Mouse (Mus musculus) telencephalon, adult 2 months (tissue): ENCODE results near the gene Tepp.

ENCODE experiments used
- DNase-seq: peaks from one replicate; pipeline ENCODE4 v3.0.0-alpha.2; 2011; ENCODE audit warnings: low read depth, low spot score

Tepp gene

DNA sequence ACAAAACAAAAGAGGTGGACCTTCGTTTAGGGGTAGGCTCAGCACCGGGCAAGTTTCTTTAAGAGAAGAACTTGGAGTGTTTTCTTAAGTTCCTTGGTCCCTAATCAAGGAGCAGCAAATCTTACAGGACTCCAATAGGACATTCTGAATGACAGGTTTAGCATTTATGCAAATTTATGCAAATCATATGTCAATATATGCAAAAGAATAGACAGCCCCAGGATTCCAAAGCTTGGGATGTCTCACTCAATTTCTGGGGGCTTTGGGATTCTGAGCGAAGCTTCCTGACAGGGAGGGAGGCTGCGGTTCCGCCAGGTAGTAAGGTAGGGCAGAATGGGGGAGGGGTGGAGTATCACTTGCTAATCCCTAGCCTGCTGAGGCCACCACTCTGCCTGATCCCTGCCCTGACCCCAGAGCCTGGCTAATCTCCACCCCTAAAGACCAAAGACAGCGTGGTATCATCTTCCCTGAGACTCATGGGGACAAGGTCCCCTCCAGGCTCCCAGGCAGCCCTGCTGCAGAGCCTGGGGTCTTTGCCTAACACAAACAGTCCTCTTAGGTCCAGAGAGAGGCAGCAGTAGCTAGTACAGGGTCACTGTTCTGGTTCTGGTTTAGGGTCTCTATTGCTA lies at the start of gene Tepp:
Tepp (plus strand) TSS at position 225 of the 629 bp plus-strand sequence.
- DNase-seq: no peak

DNA sequence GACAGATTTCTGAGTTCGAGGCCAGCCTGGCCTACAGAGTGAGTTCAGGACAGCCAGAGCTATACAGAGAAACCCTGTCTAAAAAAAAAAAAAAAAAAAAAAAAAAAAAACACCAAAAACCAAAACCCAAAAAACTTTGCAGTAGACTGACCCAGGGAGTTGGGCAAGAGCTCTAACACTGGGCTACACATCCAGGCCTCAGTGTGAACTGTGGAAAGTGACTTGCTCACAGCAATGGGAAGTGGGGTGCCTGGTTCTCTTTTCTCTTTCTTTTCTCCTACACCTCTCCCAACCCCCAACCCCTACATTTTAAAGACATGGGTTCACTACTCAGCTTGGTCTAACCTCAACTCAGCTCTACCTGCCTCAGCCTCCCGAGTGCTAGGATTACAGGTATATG lies 48.2 kb upstream of the Tepp start:
- DNase-seq: no peak

DNA sequence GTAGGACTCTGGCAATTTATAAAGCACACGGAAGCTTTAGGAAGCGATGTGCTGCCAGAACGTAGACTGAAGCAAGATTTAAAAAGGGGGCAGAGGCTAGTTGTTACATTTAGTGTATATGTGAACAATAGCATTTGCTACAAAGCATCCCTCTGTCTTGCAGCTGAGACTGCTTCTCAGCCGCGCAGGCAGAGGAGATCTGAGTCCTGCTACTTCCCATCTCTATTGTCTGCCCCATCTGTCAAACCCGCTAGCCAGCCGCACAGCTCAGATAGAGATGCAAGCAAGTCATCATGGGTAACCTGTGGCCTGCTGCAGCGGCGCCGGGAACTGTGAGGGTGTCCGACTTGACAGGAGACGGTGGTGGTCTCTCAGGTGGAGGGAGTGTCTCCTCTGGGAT lies 39.9 kb upstream of the Tepp start:
- DNase-seq: no peak

DNA sequence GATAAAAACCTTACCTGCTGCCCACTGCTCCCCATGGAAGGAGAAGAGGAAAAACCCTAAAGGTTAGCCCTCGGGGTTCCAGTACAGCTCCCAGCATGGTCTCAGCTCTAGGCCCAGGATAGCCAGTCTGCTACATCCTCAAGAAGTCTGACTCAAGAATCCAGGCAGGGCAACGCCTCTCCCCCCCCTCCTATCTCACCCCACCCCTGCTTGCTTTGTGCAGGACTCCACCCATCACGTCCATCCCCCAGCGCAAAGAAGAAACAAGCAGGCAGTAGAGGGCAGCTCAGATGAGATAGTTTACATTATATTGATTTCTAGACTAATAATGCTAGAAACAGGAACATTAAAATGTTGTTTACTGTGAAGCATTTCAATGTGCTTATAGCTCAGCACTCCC lies 38.5 kb upstream of the Tepp start:
- no peak for DNase-seq

DNA sequence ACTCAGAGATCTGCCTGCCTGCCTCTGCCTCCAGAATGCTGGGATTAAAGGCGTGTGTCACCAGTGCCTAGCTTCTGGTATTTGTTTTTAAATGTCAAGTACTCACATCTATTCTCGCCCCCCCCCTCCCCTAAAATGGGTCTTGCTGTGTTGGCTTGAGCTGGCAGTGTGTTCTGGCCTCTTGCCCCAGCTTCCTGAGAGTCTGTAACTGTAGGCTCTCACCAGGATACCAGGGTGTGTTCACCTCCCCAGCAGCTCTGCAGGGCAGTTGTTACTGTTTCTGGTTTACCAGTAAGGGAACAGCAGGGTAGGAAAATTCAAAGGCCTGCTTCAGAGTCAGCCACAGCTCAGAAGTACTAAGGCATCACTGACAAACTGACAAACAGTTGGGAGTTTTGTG lies 37.5 kb upstream of the Tepp start:
- DNase-seq: no peak

DNA sequence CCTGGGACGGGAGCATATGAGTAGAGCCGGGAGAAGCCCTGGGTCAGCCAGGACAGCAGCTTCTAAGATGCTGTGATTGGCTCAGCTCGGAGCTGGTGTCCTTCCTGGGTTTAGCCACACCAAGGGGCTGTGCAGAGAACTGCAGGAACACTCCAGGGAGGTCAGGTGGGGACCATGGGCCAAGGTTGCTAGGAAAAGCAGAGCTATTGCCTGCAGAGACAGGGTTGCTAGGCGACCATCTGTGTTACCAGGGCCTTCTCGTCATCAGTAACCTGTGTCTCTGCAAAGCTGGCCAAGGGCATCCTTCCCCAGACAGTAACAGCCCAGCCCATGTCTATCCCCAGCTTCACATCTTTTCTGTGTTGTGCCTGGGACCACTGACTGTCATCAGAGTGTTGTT lies 28.9 kb upstream of the Tepp start:
- DNase-seq: no peak

DNA sequence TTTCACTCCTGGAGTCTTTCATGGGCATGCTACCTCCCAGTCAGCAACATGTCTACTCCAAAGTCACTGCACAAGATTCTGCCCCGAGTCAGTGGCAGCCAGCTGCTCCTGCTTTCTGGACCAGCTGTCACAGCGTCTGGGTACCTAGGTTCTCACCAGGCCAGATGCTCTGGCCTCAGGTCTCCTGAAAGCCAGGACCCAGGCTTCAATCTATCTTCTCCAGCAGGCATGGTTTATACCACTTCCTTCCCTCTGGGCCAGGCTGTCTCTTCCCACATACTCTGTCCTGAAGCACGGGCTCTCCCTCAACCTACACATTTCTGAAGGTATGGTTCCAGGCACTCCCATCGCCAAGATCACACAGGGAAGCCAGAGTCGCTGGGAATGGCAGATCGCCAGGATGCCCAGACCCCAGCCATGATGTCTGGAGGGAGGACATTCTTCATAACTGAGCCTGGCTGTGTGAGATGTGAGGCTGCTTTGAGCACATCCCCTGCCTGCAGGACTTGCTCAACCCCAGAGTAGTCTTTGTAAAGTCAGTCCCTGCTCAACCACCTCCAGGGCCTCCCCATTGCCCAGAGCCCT lies 21.2 kb upstream of the Tepp start:
- DNase-seq: no peak

DNA sequence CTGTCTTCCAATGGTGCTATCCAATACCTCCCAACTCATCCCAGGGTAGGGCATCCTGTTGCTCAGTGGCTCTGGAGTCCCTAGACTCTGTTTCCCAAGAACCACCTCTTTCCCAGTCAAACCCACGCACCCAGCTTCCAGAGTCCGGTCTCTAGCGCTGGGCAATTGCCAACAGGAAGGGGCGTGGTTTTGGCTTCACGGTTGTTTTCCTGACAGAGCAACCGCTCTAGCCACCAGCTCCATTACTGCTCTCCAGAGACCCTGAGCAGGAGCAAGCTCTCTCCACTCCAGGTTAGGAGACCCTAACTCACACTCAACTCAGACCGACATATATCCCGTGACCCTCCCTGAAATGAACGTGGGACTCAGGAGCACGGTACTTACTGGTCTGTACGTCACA lies 17.2 kb upstream of the Tepp start:
- DNase-seq: no peak

DNA sequence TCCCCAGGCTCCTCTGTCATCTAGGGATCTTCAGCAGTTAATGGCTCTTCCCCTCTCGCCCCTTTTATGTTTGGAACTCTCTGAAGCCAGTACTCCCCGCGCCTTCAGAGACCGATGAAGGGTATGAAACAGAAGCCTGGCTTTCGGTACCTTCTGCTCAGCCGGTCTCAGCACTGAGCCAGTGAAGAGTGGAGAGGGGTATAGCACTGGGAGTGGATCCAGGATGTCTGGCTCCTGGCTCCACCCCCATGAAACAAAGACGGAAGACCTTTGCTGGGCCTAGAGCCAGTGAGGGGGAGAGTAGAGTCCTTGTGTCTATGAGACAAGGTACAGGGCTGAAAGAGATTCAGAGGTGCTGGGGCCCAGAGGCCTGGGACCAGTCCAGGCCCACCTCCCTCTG lies 16.5 kb upstream of the Tepp start:
- DNase-seq: no peak

DNA sequence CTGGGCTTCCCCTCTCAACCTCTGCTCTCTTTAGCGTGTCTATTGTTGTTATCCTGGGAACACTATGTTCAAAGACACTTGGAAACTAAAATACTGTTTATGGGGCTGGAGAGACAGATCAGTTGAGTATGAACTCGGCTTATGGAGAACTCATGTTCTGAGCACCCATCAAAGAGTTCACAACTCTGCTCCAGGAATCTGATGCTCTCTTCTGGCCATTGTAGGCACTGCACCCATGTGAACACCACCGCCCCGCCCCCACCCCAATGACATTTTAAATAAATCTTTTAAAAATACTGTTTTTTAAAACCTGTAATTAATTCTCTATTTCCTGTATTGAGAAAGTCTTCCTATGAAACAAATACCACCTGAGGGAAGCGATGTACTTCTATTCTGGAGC lies 8.0 kb upstream of the Tepp start:
- no peak for DNase-seq

DNA sequence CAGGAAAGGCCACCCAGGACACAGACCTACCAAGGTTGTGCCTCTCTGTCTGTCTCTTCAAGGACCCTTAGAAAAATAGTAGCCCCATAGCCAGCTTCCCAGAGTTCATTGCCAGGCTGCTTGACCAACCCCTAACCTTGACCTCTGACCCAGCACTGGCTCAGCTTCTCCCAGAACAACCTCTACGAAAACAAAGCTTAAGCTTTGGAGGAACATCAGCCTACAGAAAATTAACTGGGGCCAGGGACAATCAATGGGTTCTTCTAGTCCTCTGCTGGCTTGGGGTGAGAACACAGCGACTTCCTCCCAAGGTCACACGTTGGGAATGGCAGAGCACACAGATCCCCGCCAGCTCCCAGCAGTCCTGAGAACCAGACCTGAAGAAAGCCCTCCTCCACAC lies 4.8 kb upstream of the Tepp start:
- no peak for DNase-seq

DNA sequence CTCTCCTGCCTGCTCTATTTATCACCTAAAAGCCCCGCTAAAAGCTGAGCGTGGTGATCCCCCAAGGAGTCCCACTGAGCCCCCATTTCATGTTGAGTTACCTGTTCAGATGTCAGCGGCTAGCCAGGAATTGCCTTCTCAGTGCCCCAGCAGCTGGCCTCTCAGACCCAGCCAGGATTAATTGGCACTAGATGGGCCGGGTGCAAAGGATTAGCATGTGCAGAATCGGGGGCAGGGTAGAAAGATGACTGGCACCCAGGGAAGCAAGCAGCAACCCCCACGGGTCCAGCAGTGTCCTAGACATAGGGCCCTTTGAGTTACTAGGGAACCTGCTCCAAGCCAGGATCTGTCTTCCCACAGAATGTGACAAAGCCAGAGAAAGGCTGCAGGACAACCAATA lies 3.9 kb upstream of the Tepp start, which contains the start of gene Cngb1:
Cngb1 (minus strand) TSS at position 155 of the 400 bp plus-strand sequence.
- DNase-seq: no peak

DNA sequence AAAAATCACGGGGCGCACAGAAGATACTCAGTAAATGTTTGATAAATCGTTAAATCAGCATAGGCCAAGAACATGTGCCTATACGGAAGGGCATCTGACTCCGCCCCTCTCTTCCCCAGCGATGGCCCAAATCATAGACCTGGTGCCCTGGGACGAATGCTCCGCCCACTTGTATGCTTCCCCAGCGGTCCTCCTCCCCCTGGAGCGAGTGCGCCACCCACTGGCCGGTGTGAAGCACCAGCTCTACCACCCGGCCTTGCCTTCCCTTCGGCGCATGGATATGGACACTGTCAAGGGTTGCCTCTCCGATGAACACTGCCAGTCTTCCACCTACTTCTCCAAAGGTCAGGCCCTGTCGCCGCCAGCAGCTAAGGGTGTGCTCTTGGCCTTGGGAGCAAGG lies 2.5 kb downstream of the Tepp start:
- no peak for DNase-seq

DNA sequence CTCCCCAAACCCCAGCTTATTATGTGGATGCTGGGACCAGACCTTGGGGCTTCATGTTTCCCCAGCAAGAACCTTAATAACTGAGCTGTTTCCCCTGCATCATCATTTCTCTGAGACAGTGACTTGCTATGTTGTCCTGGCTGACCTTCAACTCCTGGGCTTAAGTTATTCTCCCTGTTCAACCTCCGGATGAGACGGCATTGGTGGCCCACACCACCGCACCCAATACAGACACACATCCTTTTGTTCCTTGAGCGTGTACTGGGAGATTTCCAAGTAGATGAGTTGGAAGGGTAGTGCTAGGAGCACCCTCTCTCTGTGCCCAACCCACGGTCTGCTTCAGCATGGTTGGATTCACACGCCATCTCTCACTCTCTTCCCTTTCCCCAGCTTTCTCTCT lies 3.5 kb downstream of the Tepp start:
- no peak for DNase-seq

DNA sequence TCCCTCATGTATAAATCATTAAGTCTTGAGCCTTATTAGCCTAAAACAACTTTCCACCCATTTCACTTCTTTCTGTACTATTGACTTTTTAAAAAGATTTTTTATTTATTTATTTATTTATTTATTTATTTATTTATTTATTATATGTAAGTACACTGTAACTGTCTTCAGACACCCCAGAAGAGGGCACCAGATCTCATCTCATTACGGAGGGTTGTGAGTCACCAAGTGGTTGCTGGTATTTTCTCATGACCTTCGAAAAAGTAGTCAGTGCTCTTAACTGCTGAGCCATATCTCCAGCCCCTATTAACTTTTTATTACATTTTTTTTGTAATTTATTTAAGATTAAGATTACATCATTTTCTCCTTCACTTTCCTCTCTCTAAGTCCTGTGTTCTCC lies 4.3 kb downstream of the Tepp start:
- DNase-seq: no peak

DNA sequence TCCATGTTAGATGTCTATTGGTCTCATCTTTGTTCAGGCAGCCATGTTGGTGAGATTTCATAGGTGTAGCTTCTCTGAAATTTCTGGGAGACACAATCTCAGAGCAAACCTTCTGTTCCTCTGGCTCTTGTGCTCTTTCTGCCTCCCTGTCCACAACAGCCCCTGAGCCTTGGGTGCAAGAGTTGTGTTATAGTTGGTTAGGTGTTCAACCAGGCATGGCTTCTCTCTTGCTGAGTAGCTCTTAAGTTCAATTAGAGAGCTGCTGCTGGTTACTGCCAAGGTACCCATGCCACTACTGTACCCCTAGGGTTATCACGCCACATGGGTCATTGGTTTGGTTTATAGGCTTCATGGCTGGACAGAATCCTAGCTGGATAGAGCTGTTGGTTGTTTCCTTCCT lies 5.0 kb downstream of the Tepp start:
- no peak for DNase-seq

DNA sequence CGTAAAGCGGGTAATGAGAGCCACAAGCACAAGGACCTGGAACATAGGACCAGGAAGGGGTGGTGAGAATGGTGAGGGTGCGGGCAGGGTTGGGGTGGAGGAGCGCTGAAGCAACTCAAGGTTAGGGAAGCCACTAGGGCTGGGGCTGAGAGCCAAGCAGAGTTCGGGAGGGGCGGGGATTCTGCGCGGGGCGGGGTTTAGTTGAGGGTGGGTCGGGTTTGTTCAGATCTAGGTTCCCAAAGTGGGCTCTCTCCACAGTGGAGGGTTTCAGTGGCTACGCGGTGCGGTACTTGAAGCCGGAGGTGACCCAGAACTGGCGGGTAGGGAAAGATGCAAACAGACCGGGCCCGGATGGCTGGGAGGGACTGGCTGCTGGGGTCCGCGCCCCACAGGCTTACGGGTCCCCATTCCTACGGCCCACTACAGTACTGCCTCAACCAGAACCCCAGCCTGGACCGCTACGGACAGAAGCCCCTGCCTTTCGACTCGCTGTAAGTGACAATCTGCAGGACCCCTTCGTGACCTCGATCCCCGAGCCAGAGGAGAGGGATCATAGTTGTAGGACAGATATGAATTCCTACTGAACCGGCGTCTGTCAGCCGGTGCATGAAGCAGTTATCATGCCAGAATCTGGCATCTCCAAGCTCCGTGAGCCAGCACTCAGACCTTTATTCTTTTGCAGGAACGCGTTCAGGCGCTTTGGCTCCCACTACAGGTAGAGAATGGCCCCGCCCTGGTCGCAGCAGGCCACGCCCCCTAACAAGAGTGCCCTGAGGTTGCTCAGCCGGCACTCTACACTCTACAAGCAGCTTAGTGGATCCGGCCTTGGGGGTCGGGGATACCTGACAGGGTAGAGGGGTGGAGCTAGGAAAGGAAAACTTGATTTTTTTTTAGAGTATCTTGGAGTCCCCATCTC lies 10.1 kb downstream of the Tepp start:
- DNase-seq: no peak

DNA sequence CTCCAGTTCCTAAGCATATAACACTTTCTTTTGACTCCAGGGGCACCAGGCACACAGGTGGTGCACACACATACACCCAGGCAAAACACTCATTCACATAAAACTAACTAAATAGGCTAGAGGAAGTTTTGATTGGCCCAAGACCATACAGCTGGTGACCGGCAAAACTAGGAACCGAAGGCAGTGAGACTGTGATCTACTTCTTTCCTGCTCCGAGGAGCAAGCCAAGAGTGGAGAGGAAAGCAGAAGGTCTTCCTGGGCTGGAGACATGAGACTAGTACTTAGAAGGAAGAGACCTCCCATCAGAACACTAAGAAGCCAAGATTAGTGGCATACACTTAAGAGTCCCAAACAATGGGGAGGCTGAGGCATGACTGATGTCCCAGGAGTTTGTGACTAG lies 12.8 kb downstream of the Tepp start:
- DNase-seq: no peak

DNA sequence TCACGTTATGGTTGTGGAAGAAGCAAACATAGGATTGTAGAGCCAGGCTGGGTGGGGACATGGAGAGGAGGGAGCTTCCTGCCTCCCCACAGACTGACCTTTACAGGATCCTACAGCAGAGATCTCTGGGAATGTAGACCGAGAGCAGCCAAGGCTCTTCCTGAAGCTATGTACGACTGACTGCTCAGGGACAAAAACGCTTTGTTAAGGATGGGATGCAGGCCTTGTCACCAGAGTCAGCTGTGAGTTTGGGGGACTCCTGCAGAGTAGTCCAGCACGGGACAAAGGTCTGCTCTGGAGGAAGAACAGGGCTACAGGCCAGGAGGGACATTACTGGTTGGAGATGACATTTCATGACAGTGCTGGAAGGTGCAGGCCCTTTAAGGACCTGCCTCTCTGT lies 14.3 kb downstream of the Tepp start:
- no peak for DNase-seq

DNA sequence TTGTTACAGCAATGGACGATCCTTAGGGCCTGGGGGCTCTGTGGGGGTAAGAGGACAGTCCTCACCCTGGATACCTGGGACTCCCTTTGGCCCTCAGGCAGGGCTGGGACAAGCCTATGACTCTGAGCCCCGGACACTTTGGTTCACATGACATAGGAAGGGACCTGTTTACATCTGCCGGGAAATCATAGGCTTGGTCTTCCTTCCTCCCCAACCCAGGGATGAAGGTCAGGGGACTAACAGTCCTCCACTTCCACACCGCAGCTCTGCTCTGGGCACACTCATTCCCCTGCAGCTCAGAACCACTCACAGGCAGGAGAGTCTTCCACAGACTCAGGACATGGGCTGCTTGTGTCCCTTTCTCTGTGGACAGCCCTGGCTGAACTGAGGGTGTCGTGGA lies 16.5 kb downstream of the Tepp start:
- no peak for DNase-seq

DNA sequence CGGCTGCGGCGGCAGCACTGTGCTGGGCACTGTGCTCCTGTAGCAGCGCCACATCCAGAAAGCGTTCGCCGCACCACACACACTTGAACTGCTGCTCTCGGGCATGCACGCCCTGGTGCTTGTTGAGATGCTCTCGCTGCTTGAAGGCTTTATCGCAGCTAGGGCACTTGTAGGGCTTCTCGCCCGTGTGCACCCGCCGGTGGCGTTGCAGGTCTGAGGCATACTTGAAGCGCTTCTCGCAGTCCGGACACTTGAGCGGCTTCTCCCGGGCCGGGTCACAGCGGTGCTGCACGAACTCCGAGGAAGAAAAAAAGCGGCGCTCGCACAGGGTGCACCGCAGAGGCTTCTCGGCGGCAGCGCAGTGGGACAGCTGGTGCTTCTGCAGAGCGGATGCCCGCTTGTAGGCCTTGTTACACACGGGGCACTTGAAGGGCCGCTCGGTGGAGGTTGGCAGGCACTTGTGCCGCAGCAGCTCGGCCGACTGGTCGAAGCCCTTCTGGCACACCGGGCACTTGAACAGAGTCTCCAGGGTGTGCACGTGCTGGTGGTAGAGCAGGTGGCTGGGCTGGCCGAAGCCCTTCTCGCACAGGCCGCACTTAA lies 17.6 kb downstream of the Tepp start:
- no peak for DNase-seq

DNA sequence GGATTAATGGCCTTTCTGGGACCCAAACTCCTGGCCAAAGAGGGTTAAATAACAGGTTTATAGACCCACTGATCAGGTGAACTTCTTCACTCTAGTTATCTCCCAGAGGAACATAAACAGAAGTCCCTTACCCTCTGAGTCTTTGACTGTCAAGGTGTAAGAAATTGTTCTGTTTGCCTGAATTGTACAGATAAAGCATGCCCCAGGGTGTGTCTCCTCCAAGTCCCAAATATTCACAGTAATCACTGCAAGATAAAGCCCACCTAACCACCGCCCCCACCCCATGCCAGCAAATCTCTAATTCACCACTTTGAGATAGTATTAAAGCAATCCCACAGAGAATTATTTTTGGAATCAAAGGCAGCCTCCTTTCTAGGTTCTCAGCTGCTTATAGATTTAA lies 20.0 kb downstream of the Tepp start:
- DNase-seq: no peak
